Comparison of ENCODE assay signal across 9 mouse cellular contexts in the genomic region with DNA sequence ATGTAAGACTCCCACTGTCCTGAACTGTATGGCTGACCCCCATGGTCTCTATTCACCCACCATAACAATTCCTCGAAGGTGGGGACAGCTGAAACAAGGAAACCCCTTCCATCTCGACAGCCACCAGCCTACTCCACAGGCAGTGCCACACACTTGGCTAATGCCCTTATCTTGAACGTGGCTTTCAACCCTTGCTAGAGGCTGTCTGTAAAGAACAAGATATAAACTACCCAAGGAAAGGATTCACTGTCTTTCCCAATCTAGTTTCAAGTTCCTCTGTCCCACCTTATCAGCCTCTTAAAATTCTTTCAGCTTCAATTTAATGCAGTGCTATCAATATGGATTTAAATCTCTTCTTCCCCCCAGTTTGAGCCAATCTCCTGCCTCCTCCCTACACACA. TPM values are rescaled to one million over a fixed set of nuclear protein-coding genes. Genes with fewer than 3 reads are reported as not detected.
DNase-seq lines count a peak whose midpoint lies in the region; ATAC-seq and TF ChIP-seq lines count a peak whose summit lies in the region.
"Had no signal": no experiment of that assay in that cellular context is flagged by ENCODE, and none has a peak within 500 bp of the region (broad histone marks: within the 10 kb centered on the region; RNA-seq: fewer than 3 reads in every experiment).

No protein-coding gene starts in this region.

- 37% methylated on average over 3 of the region's 3 CpGs for WGBS in liver, adult 2 months
- WGBS in forebrain, embryonic 10.5 days, result 58% methylated on average over 3 of the region's 3 CpGs
- 47% methylated on average over 3 of the region's 3 CpGs for WGBS in limb, embryonic 12.5 days
- WGBS in neural tube, embryonic 15.5 days, result 50% methylated on average over 3 of the region's 3 CpGs

- no peaks in the 10 kb centered on the region for H3K9me3 ChIP-seq in forebrain, embryonic 10.5 days
- H3K9me3 ChIP-seq in limb, embryonic 12.5 days, result no peaks in the 10 kb centered on the region
- H3K9me3 ChIP-seq in neural tube, embryonic 15.5 days (replicated peaks), result no peaks in the 10 kb centered on the region

- H3K4me1 ChIP-seq in liver, adult 2 months (ENCODE audit: control insufficient read depth, insufficient read depth, low read length), result peaks cover 18% of the 10 kb centered on the region
- H3K4me1 ChIP-seq in forebrain, embryonic 10.5 days, result peaks cover 34% of the 10 kb centered on the region
- H3K4me1 ChIP-seq in limb, embryonic 12.5 days (replicated peaks), result peaks cover 26% of the 10 kb centered on the region
- peaks cover 41% of the 10 kb centered on the region for H3K4me1 ChIP-seq in neural tube, embryonic 15.5 days

- no peaks in the 10 kb centered on the region; the same call in 1 of the 2 replicates for H3K79me2 ChIP-seq in liver, adult 2 months (ENCODE audit: control insufficient read depth, insufficient read depth, low read length)

- no peaks in the 10 kb centered on the region for H3K27me3 ChIP-seq in liver, adult 2 months (ENCODE audit: control insufficient read depth, insufficient read depth, low read length)
- peaks cover 7% of the 10 kb centered on the region; the same call in 1 of the 2 replicates for H3K27me3 ChIP-seq in forebrain, embryonic 10.5 days (ENCODE audit: poor library complexity, severe bottlenecking)
- H3K27me3 ChIP-seq in limb, embryonic 12.5 days, result 0 out of 2 replicates have a peak, but pooled peaks cover 3% of the 10 kb centered on the region
- H3K27me3 ChIP-seq in neural tube, embryonic 15.5 days (replicated peaks), result no peaks in the 10 kb centered on the region; the same call in 1 of the 2 replicates

- no peak for DNase-seq in liver, adult 2 months (ENCODE audit: extremely low read depth, low read depth, low spot score)
- DNase-seq in liver, result no peak
- no peak for DNase-seq in forebrain, embryonic 10.5 days (ENCODE audit: extremely low spot score, low spot score)
- no peak for DNase-seq in layer of hippocampus, adult 9-11 months
- DNase-seq in ovary, postnatal 10 days (ENCODE audit: low spot score), result no peak

- 0 out of 2 replicates have a peak, but pooled peaks cover 2% of the 10 kb centered on the region for H3K36me3 ChIP-seq in liver, adult 2 months (ENCODE audit: control insufficient read depth, insufficient read depth, low read length)
- peaks cover 14% of the 10 kb centered on the region for H3K36me3 ChIP-seq in forebrain, embryonic 10.5 days (replicated peaks)
- H3K36me3 ChIP-seq in limb, embryonic 12.5 days, result peaks cover 16% of the 10 kb centered on the region
- H3K36me3 ChIP-seq in neural tube, embryonic 15.5 days, result peaks cover 9% of the 10 kb centered on the region

- H3K9ac ChIP-seq in liver, adult 2 months (ENCODE audit: low read depth, low read length), result peak overlapping the region; percentile 46; the same call in 1 of the 2 replicates
- peak overlapping the region; percentile 57 for H3K9ac ChIP-seq in limb, embryonic 12.5 days (replicated peaks)
- peak overlapping the region; percentile 56 for H3K9ac ChIP-seq in neural tube, embryonic 15.5 days (replicated peaks)

- TF ChIP-seq POLR2A in liver, adult 2 months (IDR thresholded peaks at IDR 0.05; ENCODE audit: extremely low read depth, insufficient read depth, low read length), result no peak

- peak overlapping the region; percentile 15 for H3K4me3 ChIP-seq in liver, adult 2 months (ENCODE audit: insufficient read depth, low read depth, low read length)
- H3K4me3 ChIP-seq in forebrain, embryonic 10.5 days, result peak overlapping the region; percentile 72
- peak overlapping the region; percentile 65 for H3K4me3 ChIP-seq in limb, embryonic 12.5 days (replicated peaks)
- peak overlapping the region; percentile 72 for H3K4me3 ChIP-seq in neural tube, embryonic 15.5 days (replicated peaks)

- no peak for ATAC-seq in limb, embryonic 12.5 days (ENCODE audit: insufficient number of reproducible peaks, insufficient read depth, low FRiP score, low TSS enrichment, low read depth)
- no peak for ATAC-seq in neural tube, embryonic 15.5 days (ENCODE audit: low FRiP score)
- no peak for ATAC-seq in erythroid progenitor cell, adult 5-6 weeks (replicated peaks; ENCODE audit: low FRiP score, poor library complexity, severe bottlenecking)

- H3K27ac ChIP-seq in liver, adult 2 months (replicated peaks; ENCODE audit: insufficient read depth, low read depth, low read length), result peak overlapping the region; percentile 22
- peak overlapping the region; percentile 85; the same call in 1 of the 2 replicates for H3K27ac ChIP-seq in forebrain, embryonic 10.5 days
- no peak overlapping the region for H3K27ac ChIP-seq in limb, embryonic 12.5 days
- no peak overlapping the region for H3K27ac ChIP-seq in neural tube, embryonic 15.5 days (replicated peaks)

- H3K4me2 ChIP-seq in limb, embryonic 12.5 days, result peak overlapping the region; percentile 88
- peak overlapping the region; percentile 99 for H3K4me2 ChIP-seq in neural tube, embryonic 15.5 days

- TF ChIP-seq CTCF in liver, adult 2 months (IDR thresholded peaks at IDR 0.05; ENCODE audit: low read depth, low read length), result no peak

RNA-seq across cellular contexts. Expression of a gene that starts 0.6 kb away (rescaled TPM):
- 53.7 and 88.7 TPM in 2 replicates for total RNA-seq in liver, adult 2 months (2014; rRNA removed)
- polyA plus RNA-seq in liver, adult 2 months (2012; rRNA removed), result 155 and 176 TPM in 2 replicates
- polyA plus RNA-seq in forebrain, embryonic 10.5 days (2016; fragmentation: Nextera tagmentation; extraction: Ambion mirVana), result 66.2 and 70.1 TPM in 2 replicates
- polyA plus RNA-seq in limb, embryonic 12.5 days (2016; fragmentation: Nextera tagmentation; extraction: Ambion mirVana), result 101 and 106 TPM in 2 replicates
- polyA plus RNA-seq in neural tube, embryonic 15.5 days (2015; fragmentation: Nextera tagmentation; extraction: Ambion mirVana), result 92.1 and 96.3 TPM in 2 replicates
- 90.1 and 125 TPM in 2 replicates for total RNA-seq in erythroid progenitor cell, adult 5-6 weeks (2015; ENCODE audit: low replicate concordance)
- 38.5 and 49.9 TPM in 2 replicates for total RNA-seq in erythroid progenitor cell, adult 5-6 weeks (2017; ENCODE audit: low replicate concordance)

RNA-seq across cellular contexts. Expression of a gene that starts 17.9 kb away (rescaled TPM):
- total RNA-seq in liver, adult 2 months (2014; rRNA removed), result 0.81 and 1.0 TPM in 2 replicates
- polyA plus RNA-seq in liver, adult 2 months (2012; rRNA removed), result 1.4 and 1.8 TPM in 2 replicates
- 2.2 and 2.8 TPM in 2 replicates for polyA plus RNA-seq in forebrain, embryonic 10.5 days (2016; fragmentation: Nextera tagmentation; extraction: Ambion mirVana)
- 9.7 and 10.7 TPM in 2 replicates for polyA plus RNA-seq in limb, embryonic 12.5 days (2016; fragmentation: Nextera tagmentation; extraction: Ambion mirVana)
- 23.8 and 28.3 TPM in 2 replicates for polyA plus RNA-seq in neural tube, embryonic 15.5 days (2015; fragmentation: Nextera tagmentation; extraction: Ambion mirVana)
- total RNA-seq in erythroid progenitor cell, adult 5-6 weeks (2015; ENCODE audit: low replicate concordance), result not detected in 2 replicates
- total RNA-seq in erythroid progenitor cell, adult 5-6 weeks (2017; ENCODE audit: low replicate concordance), result not detected in 2 replicates

RNA-seq across cellular contexts. Expression of a gene that starts 21.8 kb away (rescaled TPM):
- total RNA-seq in liver, adult 2 months (2014; rRNA removed), result 181 and 243 TPM in 2 replicates
- 1,099 and 1,182 TPM in 2 replicates for polyA plus RNA-seq in liver, adult 2 months (2012; rRNA removed)
- polyA plus RNA-seq in forebrain, embryonic 10.5 days (2016; fragmentation: Nextera tagmentation; extraction: Ambion mirVana), result 255 and 262 TPM in 2 replicates
- 164 and 174 TPM in 2 replicates for polyA plus RNA-seq in limb, embryonic 12.5 days (2016; fragmentation: Nextera tagmentation; extraction: Ambion mirVana)
- polyA plus RNA-seq in neural tube, embryonic 15.5 days (2015; fragmentation: Nextera tagmentation; extraction: Ambion mirVana), result 161 and 175 TPM in 2 replicates
- 211 and 271 TPM in 2 replicates for total RNA-seq in erythroid progenitor cell, adult 5-6 weeks (2015; ENCODE audit: low replicate concordance)
- total RNA-seq in erythroid progenitor cell, adult 5-6 weeks (2017; ENCODE audit: low replicate concordance), result 78.9 and 80.8 TPM in 2 replicates

RNA-seq across cellular contexts. Expression of a gene that starts 36.3 kb away (rescaled TPM):
- 1.0 and 2.5 TPM in 2 replicates for total RNA-seq in liver, adult 2 months (2014; rRNA removed)
- 1.2 and 2.1 TPM in 2 replicates for polyA plus RNA-seq in liver, adult 2 months (2012; rRNA removed)
- polyA plus RNA-seq in forebrain, embryonic 10.5 days (2016; fragmentation: Nextera tagmentation; extraction: Ambion mirVana), result 10.5 and 13.5 TPM in 2 replicates
- polyA plus RNA-seq in limb, embryonic 12.5 days (2016; fragmentation: Nextera tagmentation; extraction: Ambion mirVana), result 1.7 and 2.3 TPM in 2 replicates
- 111 and 138 TPM in 2 replicates for polyA plus RNA-seq in neural tube, embryonic 15.5 days (2015; fragmentation: Nextera tagmentation; extraction: Ambion mirVana)
- total RNA-seq in erythroid progenitor cell, adult 5-6 weeks (2015; ENCODE audit: low replicate concordance), result not detected in 2 replicates
- total RNA-seq in erythroid progenitor cell, adult 5-6 weeks (2017; ENCODE audit: low replicate concordance), result not detected in 2 replicates
- total RNA-seq: gastrocnemius, postnatal 36 days had no signal

RNA-seq across cellular contexts. Expression of a gene that starts 40.4 kb away (rescaled TPM):
- 1.6 and 2.5 TPM in 2 replicates for total RNA-seq in liver, adult 2 months (2014; rRNA removed)
- 4.3 and 7.1 TPM in 2 replicates for polyA plus RNA-seq in liver, adult 2 months (2012; rRNA removed)
- 5.0 and 6.4 TPM in 2 replicates for polyA plus RNA-seq in forebrain, embryonic 10.5 days (2016; fragmentation: Nextera tagmentation; extraction: Ambion mirVana)
- polyA plus RNA-seq in limb, embryonic 12.5 days (2016; fragmentation: Nextera tagmentation; extraction: Ambion mirVana), result 6.9 and 7.0 TPM in 2 replicates
- polyA plus RNA-seq in neural tube, embryonic 15.5 days (2015; fragmentation: Nextera tagmentation; extraction: Ambion mirVana), result 8.0 and 9.6 TPM in 2 replicates
- total RNA-seq in erythroid progenitor cell, adult 5-6 weeks (2015; ENCODE audit: low replicate concordance), result 4.2 and 15.9 TPM in 2 replicates
- total RNA-seq in erythroid progenitor cell, adult 5-6 weeks (2017; ENCODE audit: low replicate concordance), result 20.4 and 34.3 TPM in 2 replicates

Comparison
In these comparisons a context has a peak if more than half of its experiments do, and no peak if none do; other contexts are left out.
1. H3K27ac ChIP-seq: peak in liver, adult 2 months (single experiment) and forebrain, embryonic 10.5 days (single experiment); none in limb, embryonic 12.5 days (single experiment) and neural tube, embryonic 15.5 days (single experiment).
2. H3K4me3 ChIP-seq: peak in every context shown above with its lines; median percentile 72 in forebrain, embryonic 10.5 days; 72 in neural tube, embryonic 15.5 days; 65 in limb, embryonic 12.5 days; 15 in liver, adult 2 months.
3. Peak in every context shown above with its lines, with median percentiles within 50 percentile points of each other: H3K9ac ChIP-seq.